Mouse (Mus musculus): ENCODE results near the gene Abhd6.

Abhd6 gene

GRCm38 (mm10) chr14:8102676-8103075 lies 100.0 kb downstream of the Abhd6 start:
- ChIA-PET CTCF (interaction anchor here in 1 of 4 experiments (1.0 kb wide), 1 partner anchor 10 kb away, joined by 8 read pairs; no protein-coding TSS in a partner anchor), POLR2A (interaction anchor here in 2 of 4 experiments (0.6 to 2.1 kb wide), 5 partner anchors 11 to 48 kb away, joined by 3 to 5 read pairs (median 4); no protein-coding TSS in a partner anchor)
